Mouse (Mus musculus): Measurements from ENCODE around the gene H2al2b. TPM values are rescaled to one million over a fixed set of nuclear protein-coding genes. Genes with fewer than 3 reads are reported as not detected.
"Not testable (repeated sequence)": the region's sequence is repeated elsewhere in the genome, so short reads cannot be mapped to it uniquely, and the experiment has no call there.

Gene H2al2b
- polyA plus RNA-seq (2015; fragmentation: Nextera tagmentation; extraction: Ambion mirVana): not detected in 2 replicates

DNA sequence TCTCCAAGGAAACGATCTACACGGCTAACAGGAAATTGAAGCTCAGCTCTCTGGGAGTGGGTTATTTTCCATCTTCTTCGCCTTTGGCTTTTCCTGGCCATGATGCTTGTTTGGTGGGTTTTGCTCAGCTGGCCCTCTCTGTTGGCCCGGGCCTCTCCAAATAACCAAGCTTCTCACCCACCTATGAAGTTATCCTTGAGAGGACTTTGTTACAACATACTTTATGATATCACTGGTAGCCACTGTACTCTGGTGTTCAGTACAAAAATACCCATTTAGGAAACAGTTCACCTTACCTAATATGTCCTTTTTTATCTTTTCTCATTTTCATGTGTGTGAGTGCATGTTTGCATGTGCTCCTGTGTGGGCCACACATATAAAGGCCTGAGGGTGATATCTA, at the start of gene H2al2b:
Gene H2al2b, minus strand, starts transcription at position 101 of the 400 bp plus-strand sequence.
- not testable (repeated sequence) for H3K4me1 ChIP-seq (ENCODE audit: control insufficient read depth, insufficient read depth, low read length); H3K9ac ChIP-seq (ENCODE audit: low read length); ATAC-seq (replicated peaks; ENCODE audit: extremely low read depth, insufficient read depth, low FRiP score); H3K27me3 ChIP-seq (ENCODE audit: control insufficient read depth, insufficient read depth, low read length); H3K27ac ChIP-seq (ENCODE audit: low read length); H3K4me2 ChIP-seq (ENCODE audit: low read depth, low read length); H3K36me3 ChIP-seq (ENCODE audit: control insufficient read depth, insufficient read depth); H3K9me3 ChIP-seq (replicated peaks; ENCODE audit: control insufficient read depth, low read length); H3K4me3 ChIP-seq (ENCODE audit: low read length)
- WGBS: no CpG with 5 or more reads among the region's 4 CpGs

Other genes starting within 250 kb of the H2al2b start
- gene H2al2c, start 121.6 kb downstream of the H2al2b start, polyA plus RNA-seq (2015; fragmentation: Nextera tagmentation; extraction: Ambion mirVana): not detected in 2 replicates
- not detected in 2 replicates for gene Sry, start 57.0 kb downstream of the H2al2b start, polyA plus RNA-seq (2015; fragmentation: Nextera tagmentation; extraction: Ambion mirVana)
- gene Gm4064, start 75.5 kb upstream of the H2al2b start, polyA plus RNA-seq (2015; fragmentation: Nextera tagmentation; extraction: Ambion mirVana): not detected in 2 replicates
- not detected in 2 replicates for gene Rbmy, start 110.0 kb upstream of the H2al2b start, polyA plus RNA-seq (2015; fragmentation: Nextera tagmentation; extraction: Ambion mirVana)
- gene Gm10256, start 110.0 kb upstream of the H2al2b start, polyA plus RNA-seq (2015; fragmentation: Nextera tagmentation; extraction: Ambion mirVana): not detected in 2 replicates
- gene Gm10352, start 180.3 kb upstream of the H2al2b start, polyA plus RNA-seq (2015; fragmentation: Nextera tagmentation; extraction: Ambion mirVana): not detected in 2 replicates
- not detected in 2 replicates for gene Gm29289, start 211.9 kb upstream of the H2al2b start, polyA plus RNA-seq (2015; fragmentation: Nextera tagmentation; extraction: Ambion mirVana)

Measured in heart, embryonic 16.5 days (tissue).